Mouse (Mus musculus): ENCODE results near the gene Ehbp1l1. TPM values are rescaled to one million over a fixed set of nuclear protein-coding genes. Genes with fewer than 3 reads are reported as not detected.
A peak's percentile ranks its signal among the peaks of the same experiment; 100 is the strongest.

Ehbp1l1 gene
- 10 to 100 TPM; 41.9 to 48.6 TPM for total RNA-seq (2021)

- peak; percentile 57 for DNase-seq
- intact Hi-C loops (cut with DNase I) = no loop called here
Measured at GRCm38 (mm10) chr19:5725767-5726515, at the start of gene Ehbp1l1. Gene Ehbp1l1 (minus strand): TSS chr19:5726317.

- intact Hi-C loops (cut with DNase I) = loop anchor here (10.0 kb wide), 1 partner anchor 56 kb away; no protein-coding TSS in a partner anchor
Measured at GRCm38 (mm10) chr19:5770925-5771860, 45.1 kb upstream of the Ehbp1l1 start, which contains the start of gene Scyl1. Gene Scyl1 (minus strand): TSS chr19:5771419.

GRCm38 (mm10) chr19:5770311-5770710 is 44.2 kb upstream of the Ehbp1l1 start:
- DNase-seq = no peak
- intact Hi-C loops (cut with DNase I) = loop anchor here (10.0 kb wide), 1 partner anchor 56 kb away; no protein-coding TSS in a partner anchor

More at GRCm38 (mm10) chr19:5770925-5771860, 45.1 kb upstream of the Ehbp1l1 start, which contains the start of gene Scyl1:
- DNase-seq = peak; percentile 95

GRCm38 (mm10) chr19:5767271-5767670 is 41.2 kb upstream of the Ehbp1l1 start:
- intact Hi-C loops (cut with DNase I) = no loop called here
- no peak for DNase-seq

- intact Hi-C loops (cut with DNase I) = no loop called here
- DNase-seq = no peak
Measured at GRCm38 (mm10) chr19:5763163-5763562, 37.0 kb upstream of the Ehbp1l1 start.

- DNase-seq = peak; percentile 64
- intact Hi-C loops (cut with DNase I) = no loop called here
Measured at GRCm38 (mm10) chr19:5758878-5759403, 32.8 kb upstream of the Ehbp1l1 start.

GRCm38 (mm10) chr19:5756991-5757636 is 31.0 kb upstream of the Ehbp1l1 start:
- peak; percentile 38 for DNase-seq
- intact Hi-C loops (cut with DNase I) = no loop called here

GRCm38 (mm10) chr19:5756321-5756985 is 30.3 kb upstream of the Ehbp1l1 start:
- intact Hi-C loops (cut with DNase I) = no loop called here
- no peak for DNase-seq

- intact Hi-C loops (cut with DNase I) = no loop called here
- DNase-seq = peak; percentile 61
Measured at GRCm38 (mm10) chr19:5751742-5752141, 25.6 kb upstream of the Ehbp1l1 start.

GRCm38 (mm10) chr19:5750951-5751350 is 24.8 kb upstream of the Ehbp1l1 start:
- DNase-seq = no peak
- intact Hi-C loops (cut with DNase I) = no loop called here

- no peak for DNase-seq
- intact Hi-C loops (cut with DNase I) = no loop called here
Measured at GRCm38 (mm10) chr19:5749476-5749875, 23.4 kb upstream of the Ehbp1l1 start.

- no peak for DNase-seq
- intact Hi-C loops (cut with DNase I) = no loop called here
Measured at GRCm38 (mm10) chr19:5746907-5747363, 20.8 kb upstream of the Ehbp1l1 start.

- DNase-seq = no peak
- intact Hi-C loops (cut with DNase I) = no loop called here
Measured at GRCm38 (mm10) chr19:5745756-5746710, 19.9 kb upstream of the Ehbp1l1 start.

- peak; percentile 61 for DNase-seq
- intact Hi-C loops (cut with DNase I) = no loop called here
Measured at GRCm38 (mm10) chr19:5743576-5743975, 17.5 kb upstream of the Ehbp1l1 start.

GRCm38 (mm10) chr19:5742241-5742641 is 16.1 kb upstream of the Ehbp1l1 start:
- intact Hi-C loops (cut with DNase I) = no loop called here
- no peak for DNase-seq

- peak; percentile 88 for DNase-seq
- intact Hi-C loops (cut with DNase I) = no loop called here
Measured at GRCm38 (mm10) chr19:5741641-5742240, 15.6 kb upstream of the Ehbp1l1 start.

GRCm38 (mm10) chr19:5740320-5741317 is 14.5 kb upstream of the Ehbp1l1 start, which contains the start of gene Ltbp3:
Gene Ltbp3 (plus strand): TSS chr19:5740904.
- peak; percentile 97 for DNase-seq
- intact Hi-C loops (cut with DNase I) = no loop called here
